ENCODE assay signal across 8 mouse cellular contexts in the genomic region with DNA sequence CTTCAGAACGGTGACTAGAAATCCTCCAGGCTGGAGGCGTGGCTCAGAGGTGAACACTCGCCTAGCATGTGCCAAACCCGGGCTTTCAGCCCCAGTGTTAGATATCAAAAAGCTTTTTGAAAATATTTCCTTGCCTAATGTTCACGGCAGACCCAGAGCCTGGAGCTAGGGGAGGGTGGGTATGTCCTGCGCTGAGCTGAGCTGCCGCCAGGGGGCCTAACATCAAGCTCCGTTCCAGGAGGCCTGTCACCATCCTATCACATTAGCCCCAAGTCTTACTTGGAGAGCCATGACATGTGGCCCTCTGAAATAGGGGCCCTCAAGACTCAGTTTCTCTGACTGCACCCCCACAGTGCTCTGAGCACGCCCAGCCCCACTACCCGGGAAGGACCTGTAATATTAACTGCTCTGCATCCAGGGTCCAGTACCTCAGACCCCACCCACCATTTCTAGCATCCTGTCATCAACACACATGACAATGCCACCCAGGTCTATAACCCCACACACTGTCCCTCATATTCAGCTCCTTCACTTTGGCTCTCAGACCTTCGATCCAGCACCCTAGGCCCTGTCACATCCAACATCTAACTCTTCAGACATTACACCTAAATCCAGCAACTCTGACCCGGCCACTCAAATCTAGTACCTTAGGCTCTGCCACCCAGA. TPM values are rescaled to one million over a fixed set of nuclear protein-coding genes. Genes with fewer than 3 reads are reported as not detected.
DNase-seq lines count a peak whose midpoint lies in the region; ATAC-seq and TF ChIP-seq lines count a peak whose summit lies in the region.

No protein-coding gene starts in this region.

- no peak overlapping the region for H3K27ac ChIP-seq in testis, adult 2 months (ENCODE audit: control insufficient read depth, insufficient read depth, low read depth, low read length)

- no peak for DNase-seq in testis, postnatal 14 days (ENCODE audit: low spot score)
- DNase-seq in gastrocnemius, adult 8-10 months (ENCODE audit: low spot score in 2 of 2): peak; percentile 66 to 70
- peak; percentile 90 for DNase-seq in induced T-regulatory cell, adult 2 months (ENCODE audit: low read depth)
- peak; percentile 81 to 82 for DNase-seq in left cerebral cortex, postnatal 14 days (ENCODE audit: low spot score in 2 of 2)
- peak; percentile 54 to 55 for DNase-seq in right cerebral cortex, postnatal 36 days (ENCODE audit: low spot score in 2 of 2)

- peaks cover 3% of the 10 kb centered on the region for H3K36me3 ChIP-seq in testis, adult 2 months (ENCODE audit: control insufficient read depth, insufficient read depth, low read length)

- no peak for TF ChIP-seq POLR2A in testis, adult 2 months (IDR thresholded peaks at IDR 0.05; ENCODE audit: control insufficient read depth, low read depth, low read length)

- peak; percentile 73; the same call in 1 of the 2 replicates for TF ChIP-seq CTCF in testis, adult 2 months (IDR thresholded peaks at IDR 0.05; ENCODE audit: control insufficient read depth, insufficient read depth, insufficient replicate concordance, low read depth, low read length)

- H3K27me3 ChIP-seq in testis, adult 2 months (ENCODE audit: control insufficient read depth, insufficient read depth, low read length): no peaks in the 10 kb centered on the region

- peak; percentile 80 for ATAC-seq in common myeloid progenitor, adult 5-6 weeks (replicated peaks; ENCODE audit: low read depth, poor library complexity, severe bottlenecking)
- peak; percentile 85 for ATAC-seq in megakaryocyte progenitor cell, adult 5-6 weeks (replicated peaks; ENCODE audit: poor library complexity)

- intact Hi-C loops in left cerebral cortex, postnatal 14 days (cut with DNase I): no loop called here

- H3K4me1 ChIP-seq in testis, adult 2 months (ENCODE audit: control insufficient read depth, insufficient read depth, low read length): peaks cover 11% of the 10 kb centered on the region

- peak overlapping the region; percentile 97 for H3K4me3 ChIP-seq in testis, adult 2 months (ENCODE audit: control insufficient read depth, low read depth, low read length)

RNA-seq across cellular contexts. Expression of a gene that starts 7.1 kb away (rescaled TPM):
- polyA plus RNA-seq in testis, adult 2 months (2012; rRNA removed): 42.2 and 49.9 TPM in 2 replicates
- 10.9 and 17.8 TPM in 2 replicates for total RNA-seq in common myeloid progenitor, adult 5-6 weeks (2017)
- 10 to 100 TPM; 46.5 to 60.3 (median 57.4) TPM for total RNA-seq in gastrocnemius, adult 8-10 months (2022)
- total RNA-seq in left cerebral cortex, postnatal 14 days (2021): 10 to 100 TPM; 79.8 to 82.2 TPM
- total RNA-seq in megakaryocyte progenitor cell, adult 5-6 weeks (2015): 30.3 and 32.1 TPM in 2 replicates
- 27.1 and 29.3 TPM in 2 replicates for total RNA-seq in megakaryocyte progenitor cell, adult 5-6 weeks (2017)

RNA-seq across cellular contexts. Expression of a gene that starts 8.3 kb away (rescaled TPM):
- 0.07 TPM in 1 of 2 replicates, not detected in the other for polyA plus RNA-seq in testis, adult 2 months (2012; rRNA removed)
- total RNA-seq in common myeloid progenitor, adult 5-6 weeks (2017): not detected in 2 replicates
- total RNA-seq in gastrocnemius, adult 8-10 months (2022): not detected
- not detected for total RNA-seq in left cerebral cortex, postnatal 14 days (2021)
- total RNA-seq in megakaryocyte progenitor cell, adult 5-6 weeks (2015): not detected in 2 replicates
- total RNA-seq in megakaryocyte progenitor cell, adult 5-6 weeks (2017): not detected in 2 replicates

RNA-seq across cellular contexts. Expression of a gene that starts 18.7 kb away (rescaled TPM):
- polyA plus RNA-seq in testis, adult 2 months (2012; rRNA removed): 7.8 and 8.7 TPM in 2 replicates
- total RNA-seq in common myeloid progenitor, adult 5-6 weeks (2017): 15.8 and 25.8 TPM in 2 replicates
- total RNA-seq in gastrocnemius, adult 8-10 months (2022): 1 to 10 TPM in 1 of 4 experiments, under 1 TPM in 3; 0.44 to 2.0 (median 0.64) TPM
- total RNA-seq in left cerebral cortex, postnatal 14 days (2021): 100 to 1,000 TPM; 360 to 394 TPM
- total RNA-seq in megakaryocyte progenitor cell, adult 5-6 weeks (2015): 23.8 and 27.4 TPM in 2 replicates
- total RNA-seq in megakaryocyte progenitor cell, adult 5-6 weeks (2017): 29.9 and 47.0 TPM in 2 replicates

RNA-seq across cellular contexts. Expression of a gene that starts 33.3 kb away (rescaled TPM):
- 1.2 TPM in 2 replicates for polyA plus RNA-seq in testis, adult 2 months (2012; rRNA removed)
- 4.9 and 5.4 TPM in 2 replicates for total RNA-seq in common myeloid progenitor, adult 5-6 weeks (2017)
- total RNA-seq in gastrocnemius, adult 8-10 months (2022): 10 to 100 TPM; 20.9 to 28.6 (median 25.4) TPM
- total RNA-seq in left cerebral cortex, postnatal 14 days (2021): 10 to 100 TPM; 11.0 to 11.3 TPM
- 6.0 and 6.3 TPM in 2 replicates for total RNA-seq in megakaryocyte progenitor cell, adult 5-6 weeks (2015)
- 5.7 and 6.7 TPM in 2 replicates for total RNA-seq in megakaryocyte progenitor cell, adult 5-6 weeks (2017)
